Mouse (Mus musculus) B cell, adult 2 months (primary cell): Measurements from ENCODE around the gene Olfr733.

ENCODE experiments used
- DNase-seq, 2 experiments: peaks; one replicate each; pipeline ENCODE4 v3.0.0; 2022

Olfr733 gene

GRCm38 (mm10) chr14:50301422-50301821, at the start of gene Olfr733:
Gene Olfr733 (minus strand): TSS chr14:50301522.
- DNase-seq = no peak

GRCm38 (mm10) chr14:50348796-50349195, 47.5 kb upstream of the Olfr733 start, which contains the start of gene Olfr735:
Gene Olfr735 (minus strand): TSS chr14:50348872.
- no peak for DNase-seq

GRCm38 (mm10) chr14:50326661-50327060, 25.3 kb upstream of the Olfr733 start, which contains the start of gene Olfr734:
Gene Olfr734 (minus strand): TSS chr14:50326761.
- DNase-seq = no peak

GRCm38 (mm10) chr14:50284106-50284505, 17.2 kb downstream of the Olfr733 start, which contains the start of gene Olfr732:
Gene Olfr732 (minus strand): TSS chr14:50284206.
- DNase-seq = no peak
